Mouse (Mus musculus): ENCODE data around the gene Mettl7a2.

Mettl7a2 gene

GRCm38 (mm10) chr15:100395561-100395960, 42.6 kb downstream of the Mettl7a2 start:
- no peak for DNase-seq (ENCODE audit: low spot score)

GRCm38 (mm10) chr15:100400592-100401250, 47.7 kb downstream of the Mettl7a2 start:
- DNase-seq (ENCODE audit: low spot score): no peak

- no peak for DNase-seq (ENCODE audit: low spot score)
Observed at GRCm38 (mm10) chr15:100401811-100402210, 48.8 kb downstream of the Mettl7a2 start.

- no peak for DNase-seq (ENCODE audit: low spot score)
Observed at GRCm38 (mm10) chr15:100402347-100402746, 49.3 kb downstream of the Mettl7a2 start.

- no peak for DNase-seq (ENCODE audit: low spot score)
Observed at GRCm38 (mm10) chr15:100402798-100403197, 49.8 kb downstream of the Mettl7a2 start.

- DNase-seq (ENCODE audit: low spot score): no peak
Observed at GRCm38 (mm10) chr15:100403318-100404000, 50.5 kb downstream of the Mettl7a2 start.

GRCm38 (mm10) chr15:100406088-100406487, 53.1 kb downstream of the Mettl7a2 start:
- DNase-seq (ENCODE audit: low spot score): no peak

GRCm38 (mm10) chr15:100410918-100411672, 58.1 kb downstream of the Mettl7a2 start:
- DNase-seq (ENCODE audit: low spot score): no peak

Measured in layer of hippocampus, adult 11-12 months (tissue).